Mouse (Mus musculus): ENCODE results near the gene Lrrc26.

- TF ChIP-seq CTCF (IDR thresholded peaks at IDR 0.05; ENCODE audit: extremely low read depth, insufficient read depth, insufficient read length, insufficient replicate concordance) (no peak), POLR2A (IDR thresholded peaks at IDR 0.05; ENCODE audit: low read depth, low read length) (no peak)
These were observed 17.2 kb upstream of the Lrrc26 start for GRCm38 (mm10) chr2:25272515-25272914.
